Mouse (Mus musculus): ENCODE results near the gene Bcar1.

- TF ChIP-seq CTCF (IDR thresholded peaks at IDR 0.05; ENCODE audit: low read depth) (no peak), EP300 (IDR thresholded peaks at IDR 0.05; ENCODE audit: low read depth) (no peak)
These were observed 32.7 kb downstream of the Bcar1 start for GRCm38 (mm10) chr8:111710777-111711485.
